Mouse (Mus musculus) right cerebral cortex, postnatal 36 days (tissue): ENCODE measurements at regions not wholly inside any gene's neighbourhood (a gene's known extent, or its start where the extent isn't known, plus 50 kb on each side); places are given as distances from the start of the nearest gene placed in this dataset.
A peak's percentile ranks its signal among the peaks of the same experiment; 100 is the strongest.

ENCODE experiments used
- DNase-seq, 2 experiments: peaks; one replicate each; pipeline ENCODE4 v3.0.0; 2022; ENCODE audit warnings: low spot score in 2 of 2, mixed read lengths in 1 of 2

GRCm38 (mm10) chr12:26631795-26632122 lies 162.8 kb downstream of the Cmpk2 start:
- no peak for DNase-seq

GRCm38 (mm10) chr12:26631111-26631794 lies 162.2 kb downstream of the Cmpk2 start:
- DNase-seq = no peak

- DNase-seq = peak in 1 of 2 experiments; percentile 4
Observed at GRCm38 (mm10) chr12:26621135-26621932, 152.3 kb downstream of the Cmpk2 start.

GRCm38 (mm10) chr12:26620501-26621134 lies 151.6 kb downstream of the Cmpk2 start:
- peak; percentile 5 to 18 for DNase-seq

GRCm38 (mm10) chr12:26617969-26618368 lies 149.0 kb downstream of the Cmpk2 start:
- DNase-seq = no peak

- no peak for DNase-seq
Observed at GRCm38 (mm10) chr12:26613086-26613705, 144.2 kb downstream of the Cmpk2 start.

GRCm38 (mm10) chr12:26610079-26610478 lies 141.1 kb downstream of the Cmpk2 start:
- DNase-seq = no peak

GRCm38 (mm10) chr12:26598501-26598900 lies 129.5 kb downstream of the Cmpk2 start:
- no peak for DNase-seq

- DNase-seq = no peak
Observed at GRCm38 (mm10) chr12:26592125-26592524, 123.1 kb downstream of the Cmpk2 start.

- DNase-seq = peak; percentile 30 to 68
Observed at GRCm38 (mm10) chr12:26589091-26589490, 120.1 kb downstream of the Cmpk2 start.

GRCm38 (mm10) chr12:26577438-26577837 lies 108.4 kb downstream of the Cmpk2 start:
- DNase-seq = peak; percentile 24 to 60

GRCm38 (mm10) chr12:26571602-26572001 lies 102.6 kb downstream of the Cmpk2 start:
- no peak for DNase-seq

- no peak for DNase-seq
Observed at GRCm38 (mm10) chr12:26567435-26567834, 98.4 kb downstream of the Cmpk2 start.

GRCm38 (mm10) chr12:26562858-26563257 lies 93.9 kb downstream of the Cmpk2 start:
- DNase-seq = no peak

GRCm38 (mm10) chr12:26559560-26559959 lies 90.6 kb downstream of the Cmpk2 start:
- no peak for DNase-seq

GRCm38 (mm10) chr12:26557411-26557810 lies 88.4 kb downstream of the Cmpk2 start:
- DNase-seq = no peak

GRCm38 (mm10) chr12:26551168-26551926 lies 82.3 kb downstream of the Cmpk2 start:
- no peak for DNase-seq

- no peak for DNase-seq
Observed at GRCm38 (mm10) chr12:26547466-26547865, 78.5 kb downstream of the Cmpk2 start.

- no peak for DNase-seq
Observed at GRCm38 (mm10) chr12:26546361-26546760, 77.4 kb downstream of the Cmpk2 start.

GRCm38 (mm10) chr12:26543463-26543862 lies 74.5 kb downstream of the Cmpk2 start:
- no peak for DNase-seq

- DNase-seq = no peak
Observed at GRCm38 (mm10) chr12:26542451-26542850, 73.4 kb downstream of the Cmpk2 start.
